Mouse (Mus musculus) ES-CJ7 (cell line): Measurements from ENCODE around the gene Klf7.

Experiments
- DNase-seq: peaks from one replicate; pipeline ENCODE4 v3.0.0; 2011; ENCODE audit warnings: low read depth, low spot score

Klf7 gene

DNA sequence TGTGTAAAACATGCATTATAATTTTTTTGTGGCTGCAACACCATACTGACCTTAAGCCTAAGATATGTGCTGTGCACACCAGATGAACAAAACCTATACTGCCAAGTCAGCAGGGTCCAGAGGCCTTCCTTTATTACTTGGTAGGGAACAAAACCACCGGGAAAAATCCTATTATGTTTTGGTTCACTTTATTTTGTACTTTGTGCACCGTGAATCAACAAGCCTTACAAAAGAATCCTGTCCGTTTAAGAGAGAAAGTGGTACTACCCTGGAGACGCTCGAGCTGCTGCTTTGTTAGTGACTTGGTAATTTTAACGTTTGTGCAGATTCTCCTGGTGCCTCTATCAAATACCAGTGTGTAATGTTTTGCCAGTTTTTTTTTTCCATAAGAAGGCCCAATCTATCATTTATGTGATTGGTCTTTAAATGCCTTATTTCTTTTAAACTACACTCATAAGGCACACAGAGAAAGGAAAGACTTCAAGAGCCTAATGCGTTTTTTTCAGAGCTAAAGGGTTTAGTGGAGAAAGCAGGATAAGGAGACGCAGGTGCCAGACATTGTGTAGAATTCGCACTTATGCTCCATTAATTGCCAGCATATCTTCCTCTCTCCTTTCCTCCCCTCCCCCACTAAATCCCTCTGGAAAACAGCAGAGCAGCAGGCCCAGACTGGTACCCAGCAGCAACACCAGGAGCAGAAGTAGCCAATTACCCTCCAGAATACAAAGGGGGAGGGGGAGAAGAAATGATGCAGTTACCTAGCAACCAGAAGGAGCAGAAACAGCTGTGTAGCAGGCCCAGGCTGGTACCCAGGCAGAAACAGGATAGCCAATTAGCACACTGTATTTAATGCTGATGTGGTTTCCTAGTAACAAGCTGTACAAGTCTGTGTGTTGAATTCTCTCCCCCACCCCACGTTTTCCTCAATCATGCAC, 55.5 kb downstream of the Klf7 start:
- peak; percentile 23 for DNase-seq

DNA sequence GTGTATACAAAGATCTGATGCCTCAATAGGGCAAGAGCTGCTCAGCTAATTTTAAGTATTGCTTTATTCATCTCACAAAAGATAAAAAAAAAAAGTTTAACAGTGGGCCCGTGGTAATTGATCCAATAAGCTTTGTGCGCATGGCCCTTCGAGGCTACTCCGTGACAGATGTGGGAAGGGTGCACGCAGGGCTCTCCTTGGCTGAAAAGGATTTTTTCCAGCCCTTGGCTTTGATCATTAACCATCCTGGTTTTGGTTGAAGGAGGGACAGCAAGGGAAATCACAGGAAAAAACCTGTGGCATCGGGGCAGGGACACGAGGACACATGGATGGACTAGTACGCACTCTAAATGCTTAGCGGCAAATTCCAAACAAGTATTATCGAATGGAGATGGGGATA, 60.6 kb downstream of the Klf7 start:
- no peak for DNase-seq

DNA sequence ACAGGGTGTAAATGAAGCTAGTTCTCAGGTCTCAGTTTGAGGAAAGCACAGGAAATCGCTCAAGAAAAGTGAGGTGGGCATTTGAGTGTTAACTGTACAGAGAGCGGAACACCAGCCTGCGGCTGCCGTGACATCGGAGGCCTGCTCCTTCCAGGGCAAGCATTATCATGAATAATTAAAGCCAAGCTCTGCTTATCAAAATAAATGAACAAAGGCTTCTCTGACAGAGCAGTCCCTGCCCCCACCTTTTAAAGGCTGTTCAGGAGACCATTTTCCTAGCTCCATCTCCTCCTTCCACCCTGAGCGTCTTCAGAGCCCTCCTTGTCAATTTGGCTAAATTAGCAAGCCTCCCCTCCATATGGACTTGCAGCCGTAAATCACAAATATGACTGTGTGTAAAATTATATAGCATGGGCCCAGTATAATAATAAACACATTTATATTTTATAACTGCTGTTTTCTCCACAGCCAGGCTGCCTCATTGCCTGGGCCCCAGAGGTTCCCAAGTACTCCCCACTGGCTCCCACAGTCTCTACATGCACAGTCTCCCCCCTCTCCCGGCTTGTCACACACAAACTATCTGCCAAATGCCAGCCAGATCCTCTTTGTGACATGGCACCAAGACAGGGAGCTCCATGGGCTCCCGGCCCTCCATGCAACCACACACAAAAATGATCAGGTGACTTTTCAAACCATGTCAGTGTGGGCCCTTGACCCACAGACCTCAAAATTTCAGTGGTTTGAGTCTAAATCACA, 61.2 kb downstream of the Klf7 start:
- peak; percentile 17 for DNase-seq

DNA sequence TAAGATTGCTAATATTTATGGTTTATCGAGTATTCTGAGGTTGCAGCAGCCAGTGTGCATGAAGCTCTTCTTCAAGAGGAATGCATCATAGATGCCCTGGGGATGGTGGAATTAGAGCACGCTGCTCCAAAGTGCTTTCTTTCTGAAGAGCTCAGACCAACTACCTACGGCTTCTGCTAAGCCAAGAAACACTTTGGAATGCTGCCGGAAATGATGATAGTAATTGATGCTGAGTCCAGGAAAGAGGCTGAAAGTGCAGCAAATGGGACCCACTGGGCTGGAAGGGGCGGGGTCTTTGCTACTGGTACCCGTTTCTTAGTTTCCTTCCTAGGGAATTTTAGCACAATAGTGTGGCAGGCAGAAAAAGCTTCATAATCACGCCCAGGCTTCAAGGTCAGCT, 62.0 kb downstream of the Klf7 start:
- peak; percentile 17 for DNase-seq

DNA sequence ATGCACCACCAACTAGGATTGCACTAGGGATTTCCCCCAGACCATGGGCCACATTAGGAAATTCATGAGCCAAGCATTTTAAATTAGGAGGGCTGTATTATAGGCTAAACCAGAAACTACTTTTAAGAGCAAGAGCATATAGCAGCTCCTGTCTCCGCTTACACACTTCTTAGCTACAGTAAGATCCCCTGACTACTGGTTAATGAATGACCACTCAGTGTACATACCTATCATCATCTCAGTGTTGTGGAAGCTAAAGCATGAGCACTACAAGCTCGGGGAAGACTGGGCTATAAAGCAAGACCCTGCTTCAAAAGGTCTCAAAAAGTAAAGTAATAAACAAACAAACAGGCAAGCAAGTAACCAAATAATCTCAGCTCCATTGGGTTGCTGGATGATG, 65.5 kb downstream of the Klf7 start:
- no peak for DNase-seq

DNA sequence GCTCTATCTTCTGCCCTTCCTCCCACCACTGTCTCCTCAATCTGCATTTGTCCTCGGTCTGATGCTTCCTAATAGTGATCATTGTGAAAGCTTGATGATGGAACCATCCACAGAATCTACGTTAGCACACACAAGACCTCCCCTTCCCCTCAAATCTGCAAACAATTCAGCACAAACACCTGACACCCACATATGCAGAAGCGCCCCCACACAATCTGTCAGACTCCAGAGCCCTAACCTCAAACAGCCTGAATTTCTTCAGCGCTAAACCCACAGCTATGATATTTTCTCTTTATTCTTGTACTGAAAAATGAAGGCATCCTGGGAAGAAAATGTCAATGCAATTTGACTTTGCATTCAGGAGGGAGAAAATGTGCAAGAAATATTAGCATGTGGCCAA, 66.1 kb downstream of the Klf7 start:
- no peak for DNase-seq

DNA sequence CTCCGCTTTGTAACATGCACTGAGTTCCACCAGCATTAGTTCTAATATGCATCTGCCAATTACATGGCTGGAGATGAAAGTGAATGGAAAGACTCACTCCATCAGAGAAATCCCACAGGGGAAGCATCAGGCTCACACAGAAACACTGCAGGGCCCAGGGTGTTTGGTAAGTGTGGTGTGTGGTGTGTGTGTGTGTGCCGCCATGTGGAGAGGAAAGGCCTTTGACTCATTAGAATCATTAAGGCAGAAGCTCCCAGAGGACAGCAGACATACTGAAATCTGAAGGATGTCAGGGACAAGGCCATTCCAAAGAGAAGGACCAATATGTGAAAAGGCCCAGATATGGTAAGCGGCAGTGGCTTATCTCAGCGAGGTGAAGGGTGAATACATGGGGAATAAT, 66.9 kb downstream of the Klf7 start:
- DNase-seq: no peak

DNA sequence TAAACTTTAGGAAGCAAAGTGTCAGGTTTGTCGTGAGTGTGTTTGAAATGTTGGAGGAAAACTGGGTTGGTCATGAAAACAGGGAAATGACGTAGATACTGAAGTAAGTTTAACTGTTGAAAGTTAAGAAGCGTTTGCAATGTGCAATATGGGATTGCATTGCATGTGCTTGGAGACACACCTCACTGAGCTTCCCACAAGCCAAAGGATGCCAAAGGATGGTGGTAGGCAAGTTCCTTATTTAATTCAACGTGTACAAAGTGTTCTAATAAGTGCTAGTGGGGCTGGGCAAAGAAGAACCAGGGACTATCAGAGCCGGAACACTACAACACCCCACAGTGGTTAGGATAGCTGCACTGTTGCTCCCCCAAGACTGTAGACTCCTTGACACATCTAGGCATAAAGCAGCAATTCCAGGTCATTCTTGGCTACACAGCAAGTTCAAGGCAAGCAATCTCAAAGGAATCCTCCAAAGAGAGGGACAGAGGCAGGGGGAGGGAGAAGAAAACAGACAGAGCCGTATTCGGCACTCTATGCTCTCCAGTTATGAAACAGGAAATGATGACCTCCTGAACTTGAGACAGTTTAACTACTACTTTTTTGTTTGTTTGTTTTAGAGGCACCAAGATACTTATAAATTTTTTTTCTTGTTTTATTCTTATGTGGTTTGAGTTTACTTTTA, 69.9 kb downstream of the Klf7 start:
- DNase-seq: no peak

DNA sequence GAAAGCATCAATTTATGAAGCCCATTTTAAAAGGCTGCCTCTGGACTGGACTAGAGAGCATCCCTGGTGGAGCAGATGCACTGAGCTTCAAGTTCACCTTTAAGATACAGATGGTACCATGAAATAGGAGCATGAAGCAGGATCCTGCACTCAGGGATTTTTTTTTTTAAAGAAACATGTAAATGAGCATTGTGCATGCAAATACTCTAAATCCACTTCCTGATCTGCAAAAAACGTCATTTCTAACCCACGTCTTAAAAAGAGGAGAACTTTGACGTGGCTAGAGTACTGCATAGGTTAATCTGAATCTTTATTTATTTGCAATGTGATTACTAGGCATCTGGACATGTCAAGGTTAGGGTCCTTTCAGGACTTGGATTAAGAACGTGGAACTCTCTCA, 73.5 kb downstream of the Klf7 start:
- DNase-seq: no peak

DNA sequence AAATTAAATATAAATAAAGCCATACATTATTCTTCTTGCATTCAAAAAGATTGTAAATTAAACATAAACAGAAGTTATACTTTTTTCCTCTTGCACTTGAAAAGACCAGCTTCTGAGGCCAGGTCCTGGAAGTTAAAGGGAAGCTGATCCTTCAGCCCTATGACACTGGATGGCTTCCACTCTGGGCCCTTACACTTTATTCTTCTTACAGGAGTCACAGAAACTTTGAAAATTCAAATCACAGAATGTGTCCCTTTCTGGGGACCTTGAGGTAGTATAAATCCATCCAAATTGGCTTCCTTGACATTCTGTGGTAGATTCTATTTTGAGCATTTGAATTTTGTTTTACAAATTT, 75.3 kb downstream of the Klf7 start:
- DNase-seq: no peak

DNA sequence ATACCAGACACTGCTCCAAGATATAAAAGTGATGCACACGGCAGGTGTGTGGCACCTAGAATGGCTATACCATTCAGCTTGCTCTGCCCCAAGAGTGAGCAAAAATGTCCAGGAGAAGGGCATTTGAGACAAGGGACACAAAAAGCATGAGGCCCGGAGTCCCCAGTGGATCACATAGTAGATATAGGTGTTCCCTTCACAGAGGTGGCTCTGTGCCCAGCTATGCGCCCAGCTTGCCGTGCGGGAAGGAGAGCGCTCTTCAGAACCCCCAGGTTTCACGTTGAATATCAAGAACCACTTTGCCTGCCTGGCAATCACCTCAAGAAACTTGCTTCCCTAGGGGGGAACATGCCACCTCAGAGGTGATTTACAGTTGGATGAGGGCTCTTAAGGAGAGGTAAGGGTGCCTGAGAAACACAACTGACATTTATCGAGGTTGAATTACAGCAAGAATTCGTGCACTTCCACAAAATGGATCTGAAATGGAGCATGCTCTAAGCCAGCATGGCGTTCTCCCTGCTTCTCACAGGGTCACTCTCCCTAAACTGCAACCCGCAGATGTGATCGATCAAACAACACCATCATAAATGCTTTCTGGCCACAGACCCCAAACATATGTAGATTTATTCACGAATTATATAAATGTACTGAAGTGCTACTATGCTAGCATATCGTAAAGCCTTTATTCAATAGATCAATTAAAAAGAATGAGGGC, 75.8 kb downstream of the Klf7 start:
- DNase-seq: no peak

DNA sequence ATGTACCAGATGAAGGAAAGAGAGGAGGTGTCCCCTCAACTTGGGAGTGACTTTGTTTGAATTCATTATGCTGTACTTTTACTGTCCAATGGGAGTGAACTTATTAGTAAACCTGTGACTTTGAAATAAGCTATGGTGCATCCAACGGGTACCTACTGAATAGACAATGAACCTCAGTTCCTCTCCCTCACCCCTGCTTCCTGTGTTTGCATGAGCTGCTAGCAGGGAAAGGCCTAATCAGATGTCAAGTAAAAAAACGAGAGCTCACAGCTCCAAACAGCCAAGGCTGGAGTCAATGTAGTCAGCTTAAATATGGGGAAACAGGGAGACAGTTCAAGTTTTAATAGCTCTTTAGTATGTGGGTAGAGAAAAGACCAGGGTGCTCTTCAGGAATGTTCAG, 77.5 kb downstream of the Klf7 start:
- no peak for DNase-seq

DNA sequence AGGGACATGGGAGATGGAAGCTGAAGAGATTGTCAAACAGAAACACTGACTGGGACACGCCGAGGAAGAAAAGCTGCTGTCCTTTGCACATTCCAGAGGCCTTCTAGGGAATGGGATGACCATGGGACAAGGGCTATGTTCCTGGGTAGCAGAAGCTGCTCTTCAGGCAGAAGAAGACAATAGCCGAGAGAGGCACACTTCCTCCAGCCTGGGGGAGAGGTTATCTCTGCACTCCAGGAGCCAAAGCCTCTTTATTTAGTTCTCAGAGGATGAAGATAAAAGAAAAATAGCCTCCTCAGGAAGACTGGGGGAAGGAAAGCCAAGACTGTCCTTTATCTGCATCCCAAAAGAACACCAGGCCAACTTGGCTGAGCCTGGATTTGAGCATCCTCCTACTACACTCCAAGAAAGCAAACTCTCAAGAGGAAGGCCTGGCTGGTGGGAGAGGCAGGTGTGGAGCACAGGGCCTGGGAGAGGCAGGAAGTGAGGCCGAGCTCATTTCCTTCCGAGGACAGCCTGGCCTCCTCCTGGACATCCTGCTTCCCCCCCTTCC, 81.2 kb downstream of the Klf7 start:
- no peak for DNase-seq

DNA sequence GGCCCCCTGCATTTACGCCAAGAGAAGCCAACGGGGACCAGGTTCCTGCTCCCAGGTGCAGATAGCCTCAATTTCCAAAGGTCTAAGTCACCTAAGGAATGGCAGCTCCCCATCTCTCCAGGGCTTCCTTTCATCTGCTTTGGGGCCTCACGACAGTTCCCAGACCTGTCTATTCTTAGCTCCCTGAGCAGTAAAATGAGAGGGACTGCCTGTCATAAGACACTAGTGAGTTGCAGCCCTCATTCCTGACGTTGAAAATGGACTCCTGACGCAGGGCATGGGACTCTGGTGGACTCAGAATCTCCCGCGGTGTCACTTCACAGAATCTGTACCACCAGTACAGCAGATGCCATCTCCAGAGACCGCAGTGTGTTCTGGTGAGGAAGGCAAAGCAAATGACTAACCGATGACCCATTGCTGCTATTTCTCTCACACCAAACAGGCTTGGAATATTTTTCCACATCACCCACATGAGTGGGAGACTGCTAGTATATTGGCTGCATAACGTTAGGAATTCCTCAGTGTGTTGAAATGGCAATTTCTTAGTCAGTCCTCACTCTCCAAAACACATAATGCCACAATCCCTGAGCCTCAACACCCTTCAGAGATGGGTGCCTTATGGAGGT, 81.9 kb downstream of the Klf7 start:
- DNase-seq: no peak

DNA sequence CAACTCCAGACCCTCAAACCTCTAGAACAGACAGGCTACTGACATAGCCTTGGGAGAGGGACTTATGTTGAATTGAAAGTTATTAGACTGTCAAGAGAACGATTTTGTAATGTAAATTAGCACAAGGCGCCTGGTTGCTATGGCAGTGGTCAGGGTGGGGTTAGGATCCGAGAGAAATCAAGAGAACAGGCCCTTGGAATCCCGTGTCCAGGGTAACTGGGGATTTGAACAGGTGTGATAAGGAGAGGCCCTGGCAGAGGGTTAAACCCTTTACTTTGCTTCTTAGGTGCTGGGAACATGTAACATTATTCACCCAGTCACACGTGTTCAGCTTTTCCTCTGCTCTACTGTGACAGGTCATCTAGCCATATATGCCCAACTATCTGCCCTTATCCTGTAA, 83.7 kb downstream of the Klf7 start:
- DNase-seq: no peak

DNA sequence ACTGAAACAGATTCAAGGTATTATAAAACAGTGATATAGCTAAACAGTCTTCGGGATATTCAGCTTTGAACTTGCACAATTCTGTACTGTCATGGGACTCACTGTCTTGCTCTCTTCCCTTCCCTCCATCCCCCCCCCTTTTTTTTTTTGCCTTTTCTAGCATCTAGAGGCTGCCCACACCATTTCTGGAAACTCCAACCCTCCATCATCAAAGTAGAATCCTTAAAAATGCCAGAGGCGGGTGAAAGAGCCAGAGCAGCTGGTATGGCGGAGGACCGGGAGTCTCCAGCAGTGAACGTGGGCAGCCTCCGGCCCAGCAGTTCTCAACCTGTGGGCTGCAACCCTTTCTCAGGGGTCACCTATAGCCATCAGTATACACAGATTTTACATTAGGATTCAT, 84.3 kb downstream of the Klf7 start:
- no peak for DNase-seq

DNA sequence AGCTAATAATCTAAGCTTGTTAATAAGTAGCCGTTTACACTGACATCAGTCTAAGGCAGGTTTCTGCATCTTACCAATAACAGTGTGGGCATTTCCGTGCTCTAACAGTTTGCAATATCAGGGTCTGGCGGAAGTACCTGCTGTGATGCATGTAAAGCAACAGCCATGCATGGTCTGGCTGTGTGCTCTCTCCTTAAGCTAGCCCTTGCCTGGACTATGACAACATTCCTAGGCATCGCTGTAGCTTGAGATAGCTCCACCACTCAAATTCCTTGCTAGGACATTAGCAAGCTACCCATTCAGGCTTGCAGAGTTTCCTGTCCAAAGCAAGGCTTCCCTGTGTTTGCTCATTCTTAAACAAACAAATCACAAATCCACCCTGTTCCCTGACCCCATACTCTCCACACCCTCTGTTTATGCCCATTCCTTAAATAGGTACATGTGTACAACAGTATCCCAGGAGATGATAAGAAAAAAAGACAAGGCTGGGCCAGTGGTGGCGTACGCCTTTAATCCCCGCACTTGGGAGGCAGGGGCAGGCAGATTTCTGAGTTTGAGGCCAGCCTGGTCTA, 85.1 kb downstream of the Klf7 start:
- DNase-seq: no peak

DNA sequence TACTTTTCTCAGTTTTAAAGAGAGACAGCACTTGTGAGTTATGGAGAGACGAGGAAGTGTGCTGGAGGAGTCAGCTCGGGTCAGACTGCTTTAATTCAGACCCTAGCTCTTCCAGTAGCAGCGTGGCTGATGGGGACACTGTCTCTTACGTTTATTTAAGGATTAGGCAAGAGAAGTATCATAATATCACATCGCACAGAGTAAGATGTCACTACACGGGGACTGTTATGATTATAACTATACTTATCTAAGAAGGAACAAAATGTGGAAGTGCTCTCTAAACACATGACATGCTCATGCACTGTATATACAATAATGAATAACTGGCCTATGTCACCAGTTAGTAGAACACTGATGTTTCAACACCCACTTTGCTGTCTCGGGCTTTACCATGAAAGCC, 86.3 kb downstream of the Klf7 start:
- DNase-seq: no peak

DNA sequence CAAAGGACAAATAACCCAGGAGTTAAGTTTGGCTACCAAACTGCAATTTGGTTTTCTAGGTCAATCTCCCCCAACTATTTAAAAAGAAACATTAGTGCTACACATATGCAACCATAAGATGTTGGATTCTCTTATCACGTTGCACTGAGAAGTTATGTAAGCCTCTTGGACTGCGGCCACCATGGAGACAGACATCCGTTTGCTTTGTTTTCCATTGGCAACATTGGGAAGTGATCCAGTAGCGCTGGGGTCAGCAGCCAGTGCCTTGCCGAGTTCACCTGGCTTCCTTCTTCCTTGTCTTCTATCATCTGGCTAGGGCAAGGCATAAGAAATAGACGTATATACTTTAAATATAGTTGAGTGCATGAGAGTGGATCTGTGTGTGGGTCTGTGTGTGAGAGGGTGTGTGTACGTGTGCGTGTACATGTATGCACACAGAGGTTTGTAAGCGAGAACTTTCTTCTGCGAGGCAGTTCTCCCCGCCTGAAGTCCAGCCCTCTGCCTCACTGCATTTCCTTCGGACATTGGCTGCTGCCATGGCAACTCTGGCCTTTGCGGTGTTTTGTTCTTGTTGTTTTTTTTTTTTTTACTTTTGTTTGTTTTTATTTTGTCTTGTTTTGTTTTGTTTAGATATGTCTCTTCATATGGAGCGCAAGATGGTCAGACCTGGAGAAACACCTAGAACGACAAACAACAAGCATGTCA, 86.8 kb downstream of the Klf7 start:
- DNase-seq: no peak
